In genomic region chr17:26043249-26043636, GRCm38 (mm10) we compare ENCODE assay signal across 8 mouse cellular contexts. TPM values are rescaled to one million over a fixed set of nuclear protein-coding genes. Genes with fewer than 3 reads are reported as not detected.
DNase-seq lines count a peak whose midpoint lies in the region; ATAC-seq lines count a peak whose summit lies in the region.

No protein-coding gene starts in this region.

- 32% methylated on average over 5 of the region's 5 CpGs for WGBS in hindbrain, embryonic 16.5 days
- WGBS in neural tube, embryonic 15.5 days: 44% methylated on average over 5 of the region's 5 CpGs

- H3K4me3 ChIP-seq in hindbrain, embryonic 16.5 days (ENCODE audit: low read length): no peak overlapping the region
- no peak overlapping the region for H3K4me3 ChIP-seq in neural tube, embryonic 15.5 days (replicated peaks)

- H3K4me1 ChIP-seq in hindbrain, embryonic 16.5 days (ENCODE audit: control insufficient read depth, insufficient read depth, low read depth, low read length): peaks cover 31% of the 10 kb centered on the region
- H3K4me1 ChIP-seq in neural tube, embryonic 15.5 days: peaks cover 49% of the 10 kb centered on the region

- ATAC-seq in cerebellum, adult (ENCODE audit: insufficient number of reproducible peaks, low FRiP score, low TSS enrichment): peak; percentile 60; the same call in 1 of the 2 replicates
- ATAC-seq in hindbrain, embryonic 16.5 days: peak; percentile 86
- peak; percentile 76 for ATAC-seq in neural tube, embryonic 15.5 days (ENCODE audit: low FRiP score)
- no peak for ATAC-seq in megakaryocyte progenitor cell, adult 5-6 weeks (replicated peaks; ENCODE audit: poor library complexity)

- no peaks in the 10 kb centered on the region for H3K9me3 ChIP-seq in hindbrain, embryonic 16.5 days (ENCODE audit: control insufficient read depth, low read length)
- H3K9me3 ChIP-seq in neural tube, embryonic 15.5 days (replicated peaks): no peaks in the 10 kb centered on the region

- no peaks in the 10 kb centered on the region for H3K36me3 ChIP-seq in hindbrain, embryonic 16.5 days (ENCODE audit: control insufficient read depth, insufficient read depth, low read length)
- no peaks in the 10 kb centered on the region for H3K36me3 ChIP-seq in neural tube, embryonic 15.5 days

- peak overlapping the region; percentile 91 for H3K27ac ChIP-seq in hindbrain, embryonic 16.5 days (ENCODE audit: low read depth, low read length)
- peak overlapping the region; percentile 79 for H3K27ac ChIP-seq in neural tube, embryonic 15.5 days (replicated peaks)

- peak overlapping the region; percentile 32 for H3K4me2 ChIP-seq in hindbrain, embryonic 16.5 days (ENCODE audit: low read length)
- peak overlapping the region; percentile 29 for H3K4me2 ChIP-seq in neural tube, embryonic 15.5 days

- no peaks in the 10 kb centered on the region for H3K27me3 ChIP-seq in hindbrain, embryonic 16.5 days (replicated peaks; ENCODE audit: control insufficient read depth, insufficient read depth, low read length)
- no peaks in the 10 kb centered on the region for H3K27me3 ChIP-seq in neural tube, embryonic 15.5 days (replicated peaks)

- H3K9ac ChIP-seq in hindbrain, embryonic 16.5 days (ENCODE audit: low read depth, low read length): peak overlapping the region; percentile 41; the same call in 1 of the 2 replicates
- no peak overlapping the region for H3K9ac ChIP-seq in neural tube, embryonic 15.5 days (replicated peaks)

- peak; percentile 61 for DNase-seq in adrenal gland, adult 2 months
- peak; percentile 74 to 77 for DNase-seq in frontal cortex, postnatal 36 days (ENCODE audit: low spot score in 2 of 2)
- DNase-seq in left cerebral cortex, postnatal 14 days (ENCODE audit: low spot score in 2 of 2): peak; percentile 78 to 88
- DNase-seq in thymus, postnatal 10 days (ENCODE audit: low spot score in 2 of 2): no peak

- intact Hi-C loops in left cerebral cortex, postnatal 14 days (cut with DNase I): loop anchor here (5.0 kb wide), 1 partner anchor 49 kb away; the partner anchor contains the start of gene Decr2

RNA-seq across cellular contexts. Expression of gene Rab11fip3, which starts 26.1 kb away (rescaled TPM):
- total RNA-seq in adrenal gland, adult 2 months (2021): 10 to 100 TPM; 21.8 to 22.5 TPM
- polyA plus RNA-seq in adrenal gland, adult 2 months (2012; rRNA removed): 23.8 and 30.7 TPM in 2 replicates
- polyA plus RNA-seq in hindbrain, embryonic 16.5 days (2015; fragmentation: Nextera tagmentation; extraction: Ambion mirVana): 12.8 and 23.0 TPM in 2 replicates
- total RNA-seq in left cerebral cortex, postnatal 14 days (2021): 10 to 100 TPM; 80.5 to 85.2 TPM
- 21.6 and 27.0 TPM in 2 replicates for polyA plus RNA-seq in neural tube, embryonic 15.5 days (2015; fragmentation: Nextera tagmentation; extraction: Ambion mirVana)
- total RNA-seq in megakaryocyte progenitor cell, adult 5-6 weeks (2015): 0.69 and 1.6 TPM in 2 replicates
- total RNA-seq in megakaryocyte progenitor cell, adult 5-6 weeks (2017): 0.83 and 1.9 TPM in 2 replicates

RNA-seq across cellular contexts. Expression of gene Decr2, which starts 46.9 kb away (rescaled TPM):
- total RNA-seq in adrenal gland, adult 2 months (2021): 10 to 100 TPM; 24.2 to 25.2 TPM
- 8.5 and 10.2 TPM in 2 replicates for polyA plus RNA-seq in adrenal gland, adult 2 months (2012; rRNA removed)
- polyA plus RNA-seq in hindbrain, embryonic 16.5 days (2015; fragmentation: Nextera tagmentation; extraction: Ambion mirVana): 45.6 and 45.7 TPM in 2 replicates
- total RNA-seq in left cerebral cortex, postnatal 14 days (2021): 10 to 100 TPM; 24.3 to 26.3 TPM
- polyA plus RNA-seq in neural tube, embryonic 15.5 days (2015; fragmentation: Nextera tagmentation; extraction: Ambion mirVana): 42.8 and 42.9 TPM in 2 replicates
- total RNA-seq in megakaryocyte progenitor cell, adult 5-6 weeks (2015): 2.9 and 5.3 TPM in 2 replicates
- total RNA-seq in megakaryocyte progenitor cell, adult 5-6 weeks (2017): 10.1 and 11.7 TPM in 2 replicates

RNA-seq across cellular contexts. Expression of gene Nme4, which starts 52.2 kb away (rescaled TPM):
- 1 to 10 TPM; 2.5 to 5.1 TPM for total RNA-seq in adrenal gland, adult 2 months (2021)
- polyA plus RNA-seq in adrenal gland, adult 2 months (2012; rRNA removed): 19.4 and 23.9 TPM in 2 replicates
- polyA plus RNA-seq in hindbrain, embryonic 16.5 days (2015; fragmentation: Nextera tagmentation; extraction: Ambion mirVana): 22.9 and 23.2 TPM in 2 replicates
- total RNA-seq in left cerebral cortex, postnatal 14 days (2021): 1 to 10 TPM; 2.6 to 3.4 TPM
- polyA plus RNA-seq in neural tube, embryonic 15.5 days (2015; fragmentation: Nextera tagmentation; extraction: Ambion mirVana): 20.3 and 37.4 TPM in 2 replicates
- 46.5 and 47.1 TPM in 2 replicates for total RNA-seq in megakaryocyte progenitor cell, adult 5-6 weeks (2015)
- total RNA-seq in megakaryocyte progenitor cell, adult 5-6 weeks (2017): 42.7 and 45.4 TPM in 2 replicates

RNA-seq across cellular contexts. Expression of gene Capn15, which starts 57.6 kb away (rescaled TPM):
- total RNA-seq in adrenal gland, adult 2 months (2021): 10 to 100 TPM; 16.3 to 18.1 TPM
- 49.0 and 51.5 TPM in 2 replicates for polyA plus RNA-seq in adrenal gland, adult 2 months (2012; rRNA removed)
- 20.6 and 25.5 TPM in 2 replicates for polyA plus RNA-seq in hindbrain, embryonic 16.5 days (2015; fragmentation: Nextera tagmentation; extraction: Ambion mirVana)
- total RNA-seq in left cerebral cortex, postnatal 14 days (2021): 10 to 100 TPM; 46.5 to 50.0 TPM
- polyA plus RNA-seq in neural tube, embryonic 15.5 days (2015; fragmentation: Nextera tagmentation; extraction: Ambion mirVana): 20.1 and 22.5 TPM in 2 replicates
- 8.6 and 11.2 TPM in 2 replicates for total RNA-seq in megakaryocyte progenitor cell, adult 5-6 weeks (2015)
- 2.4 and 3.3 TPM in 2 replicates for total RNA-seq in megakaryocyte progenitor cell, adult 5-6 weeks (2017)

Comparison
In these comparisons a context has a peak if more than half of its experiments do, and no peak if none do; other contexts are left out.
1. DNase-seq: peak in adrenal gland, adult 2 months (single experiment), frontal cortex, postnatal 36 days (2 of 2) and left cerebral cortex, postnatal 14 days (2 of 2); none in thymus, postnatal 10 days (0 of 2).
2. RNA of gene Rab11fip3, which starts 26.1 kb away (total RNA-seq): 80.5 to 85.2 TPM in left cerebral cortex, postnatal 14 days and 21.8 to 22.5 TPM in adrenal gland, adult 2 months; 0.69 to 1.9 TPM in megakaryocyte progenitor cell, adult 5-6 weeks; every median in the first group is over 4 times any median in the second.
3. RNA of gene Nme4, which starts 52.2 kb away (total RNA-seq): 42.7 to 47.1 TPM in megakaryocyte progenitor cell, adult 5-6 weeks; 2.5 to 5.1 TPM in adrenal gland, adult 2 months and 2.6 to 3.4 TPM in left cerebral cortex, postnatal 14 days; every median in the first group is over 4 times any median in the second.